Mouse (Mus musculus): ENCODE results near the gene Ackr2.

The Ackr2 gene

GRCm38 (mm10) chr9:121916102-121916501 is 17.9 kb downstream of the Ackr2 start, which contains the start of gene Cyp8b1:
Cyp8b1 (minus strand) TSS chr9:121916305.
- no peak for DNase-seq (ENCODE audit: low read depth, low spot score)

GRCm38 (mm10) chr9:121919027-121919501 is 20.9 kb downstream of the Ackr2 start:
- DNase-seq (ENCODE audit: low read depth, low spot score), result peak; percentile 66

- DNase-seq (ENCODE audit: low read depth, low spot score), result no peak
Observed at GRCm38 (mm10) chr9:121923443-121923842, 25.3 kb downstream of the Ackr2 start.

- no peak for DNase-seq (ENCODE audit: low read depth, low spot score)
Observed at GRCm38 (mm10) chr9:121923906-121924305, 25.8 kb downstream of the Ackr2 start.

GRCm38 (mm10) chr9:121924901-121925560 is 26.9 kb downstream of the Ackr2 start:
- DNase-seq (ENCODE audit: low read depth, low spot score), result no peak

GRCm38 (mm10) chr9:121925959-121926358 is 27.8 kb downstream of the Ackr2 start:
- no peak for DNase-seq (ENCODE audit: low read depth, low spot score)

GRCm38 (mm10) chr9:121926634-121927405 is 28.7 kb downstream of the Ackr2 start:
- no peak for DNase-seq (ENCODE audit: low read depth, low spot score)

GRCm38 (mm10) chr9:121927721-121928120 is 29.6 kb downstream of the Ackr2 start:
- no peak for DNase-seq (ENCODE audit: low read depth, low spot score)

- peak; percentile 29 for DNase-seq (ENCODE audit: low read depth, low spot score)
Observed at GRCm38 (mm10) chr9:121928498-121928897, 30.3 kb downstream of the Ackr2 start.

GRCm38 (mm10) chr9:121934856-121935255 is 36.7 kb downstream of the Ackr2 start:
- no peak for DNase-seq (ENCODE audit: low read depth, low spot score)

GRCm38 (mm10) chr9:121936952-121937351 is 38.8 kb downstream of the Ackr2 start:
- peak; percentile 56 for DNase-seq (ENCODE audit: low read depth, low spot score)

- DNase-seq (ENCODE audit: low read depth, low spot score), result no peak
Observed at GRCm38 (mm10) chr9:121937451-121937864, 39.3 kb downstream of the Ackr2 start.

- peak; percentile 9 for DNase-seq (ENCODE audit: low read depth, low spot score)
Observed at GRCm38 (mm10) chr9:121937944-121938355, 39.8 kb downstream of the Ackr2 start.

- no peak for DNase-seq (ENCODE audit: low read depth, low spot score)
Observed at GRCm38 (mm10) chr9:121943005-121943404, 44.9 kb downstream of the Ackr2 start.

GRCm38 (mm10) chr9:121943628-121944027 is 45.5 kb downstream of the Ackr2 start:
- no peak for DNase-seq (ENCODE audit: low read depth, low spot score)

- DNase-seq (ENCODE audit: low read depth, low spot score), result peak; percentile 30
Observed at GRCm38 (mm10) chr9:121947784-121948183, 49.6 kb downstream of the Ackr2 start.

- DNase-seq (ENCODE audit: low read depth, low spot score), result no peak
Observed at GRCm38 (mm10) chr9:121948431-121948830, 50.3 kb downstream of the Ackr2 start.

GRCm38 (mm10) chr9:121950418-121951113 is 52.4 kb downstream of the Ackr2 start, which contains the start of gene Fam198a:
Fam198a (plus strand) TSS chr9:121950988.
- DNase-seq (ENCODE audit: low read depth, low spot score), result peak; percentile 45

- DNase-seq (ENCODE audit: low read depth, low spot score), result no peak
Observed at GRCm38 (mm10) chr9:121951114-121951423, 52.9 kb downstream of the Ackr2 start.

GRCm38 (mm10) chr9:121952596-121952995 is 54.4 kb downstream of the Ackr2 start:
- no peak for DNase-seq (ENCODE audit: low read depth, low spot score)

GRCm38 (mm10) chr9:121959966-121960635 is 61.9 kb downstream of the Ackr2 start:
- no peak for DNase-seq (ENCODE audit: low read depth, low spot score)

All from ES-CJ7 (cell line).